Mouse (Mus musculus) testis, adult 2 months (tissue): ENCODE data around the gene Vav2.

Experiments
- CTCF ChIP-seq: fragments of 200-500 bp; IDR thresholded peaks from 2 replicates; pipeline ENCODE4 v1.5.1; 2012; ENCODE audit warnings: low read depth, mild to moderate bottlenecking, inconsistent platforms, low read length, moderate library complexity; ENCODE audit not compliant: control insufficient read depth, insufficient read depth, insufficient replicate concordance
- POLR2A ChIP-seq: fragments of 200-500 bp; IDR thresholded peaks from 2 replicates; pipeline ENCODE4 v1.6.1; 2012; ENCODE audit warnings: low read depth, mild to moderate bottlenecking, inconsistent platforms, low read length, moderate library complexity; ENCODE audit not compliant: control insufficient read depth

- no peak for TF ChIP-seq POLR2A
- TF ChIP-seq CTCF: peak; percentile 45; the same call in 1 of the 2 replicates
These were observed 191.1 kb downstream of the Vav2 start for GRCm38 (mm10) chr2:27235729-27236128.
